Mouse (Mus musculus) CH12.LX (cell line): ENCODE data around the gene Bnc2. TPM values are rescaled to one million over a fixed set of nuclear protein-coding genes. Genes with fewer than 3 reads are reported as not detected.

Source experiments
- DNase-seq: peaks from one replicate; pipeline ENCODE4 v3.0.0-alpha.2; 2013; ENCODE audit errors: extremely low read depth
- H3K27ac ChIP-seq: 2 replicates; pipeline ENCODE4 v1.5.1; 2012; ENCODE audit warnings: low read depth, mild to moderate bottlenecking, control low read depth, moderate library complexity; ENCODE audit not compliant: insufficient read depth
- H3K27me3 ChIP-seq: replicated peaks from 2 replicates; pipeline ENCODE3; 2012; ENCODE audit warnings: inconsistent platforms
- H3K36me3 ChIP-seq, 2 experiments: replicated peaks in 1 of 2; 2 replicates each; pipeline versions ENCODE3 to v1.6.1; 2012; ENCODE audit warnings: inconsistent platforms in 1 of 2, low read length in 1 of 2, mild to moderate bottlenecking in 1 of 2, mixed read lengths in 1 of 2, moderate library complexity in 1 of 2; ENCODE audit not compliant: control insufficient read depth in 1 of 2, insufficient read depth in 1 of 2
- H3K4me1 ChIP-seq, 2 experiments: 2 replicates each; pipeline ENCODE4 v1.6.1; 2012; ENCODE audit warnings: inconsistent platforms in 1 of 2, moderate library complexity in 1 of 2; ENCODE audit not compliant: insufficient read depth in 2 of 2, control insufficient read depth in 1 of 2
- H3K4me2 ChIP-seq: 2 replicates; pipeline ENCODE4 v1.6.1; 2012; ENCODE audit warnings: low read depth, mild to moderate bottlenecking, control low read depth; ENCODE audit not compliant: poor library complexity, insufficient read depth, severe bottlenecking
- H3K4me3 ChIP-seq, 3 experiments: fragments of 150-350 bp in 1 of 3; sonication (generic) in 1 of 3; replicated peaks in 1 of 3; 2 replicates each; pipeline versions ENCODE3 to v1.5.1; 2011 to 2012; ENCODE audit warnings: low read depth in 2 of 3, low read length in 2 of 3, mild to moderate bottlenecking in 2 of 3, moderate library complexity in 2 of 3, control low read depth in 1 of 3, improper control_type of control experiment in 1 of 3, inconsistent platforms in 1 of 3, mixed read lengths in 1 of 3; ENCODE audit not compliant: poor library complexity in 1 of 3
- H3K79me2 ChIP-seq: replicated peaks from 2 replicates; pipeline ENCODE4 v1.6.1; 2012; ENCODE audit warnings: mild to moderate bottlenecking, moderate library complexity; ENCODE audit not compliant: control insufficient read depth, poor library complexity, insufficient read depth, severe bottlenecking; ENCODE audit errors: extremely low read depth
- H3K9ac ChIP-seq: 2 replicates; pipeline ENCODE4 v1.6.1; 2012; ENCODE audit warnings: low read depth, mild to moderate bottlenecking, control low read depth, moderate library complexity; ENCODE audit not compliant: insufficient read depth
- H3K9me3 ChIP-seq: replicated peaks from 2 replicates; pipeline ENCODE3; 2012; ENCODE audit warnings: low read length, inconsistent platforms, mixed read lengths
- BHLHE40 ChIP-seq: IDR thresholded peaks from 2 replicates; pipeline ENCODE4 v1.6.1; 2011; ENCODE audit warnings: mild to moderate bottlenecking, low read depth, low read length, improper control_type of control experiment
- CHD1 ChIP-seq: IDR thresholded peaks from 2 replicates; pipeline ENCODE4 v1.6.1; 2012; ENCODE audit warnings: low read depth, low read length, improper control_type of control experiment, inconsistent platforms
- CHD2 ChIP-seq: IDR thresholded peaks from 2 replicates; pipeline ENCODE4 v1.6.1; 2011; ENCODE audit warnings: low read length, improper control_type of control experiment
- ETS1 ChIP-seq: conservative IDR thresholded peaks from 2 replicates; pipeline ENCODE4 v1.6.1; 2012; ENCODE audit warnings: low read depth, mild to moderate bottlenecking, inconsistent platforms, low read length, improper control_type of control experiment, moderate library complexity
- IRF4 ChIP-seq: IDR thresholded peaks from 2 replicates; pipeline ENCODE4 v1.6.1; 2014; ENCODE audit warnings: low read depth, mild to moderate bottlenecking, inconsistent platforms, low read length, improper control_type of control experiment
- JUN ChIP-seq: IDR thresholded peaks from 2 replicates; pipeline ENCODE4 v1.6.1; 2011; ENCODE audit warnings: low read depth, mild to moderate bottlenecking, low read length, improper control_type of control experiment, moderate library complexity; ENCODE audit not compliant: insufficient read depth
- MXI1 ChIP-seq: IDR thresholded peaks from 2 replicates; pipeline ENCODE4 v1.6.1; 2011; ENCODE audit warnings: mild to moderate bottlenecking, low read depth, low read length, improper control_type of control experiment
- NELFE ChIP-seq: IDR thresholded peaks from 2 replicates; pipeline ENCODE4 v1.6.1; 2011; ENCODE audit warnings: low read depth, low read length, improper control_type of control experiment
- PAX5 ChIP-seq: IDR thresholded peaks from 2 replicates; pipeline ENCODE4 v1.6.1; 2012; ENCODE audit warnings: low read length, inconsistent platforms, mixed read lengths
- POLR2AphosphoS2 ChIP-seq: IDR thresholded peaks from 2 replicates; pipeline ENCODE4 v1.6.1; 2011; ENCODE audit warnings: low read depth, low read length, improper control_type of control experiment
- RAD21 ChIP-seq: IDR thresholded peaks from 2 replicates; pipeline ENCODE4 v1.6.1; 2011; ENCODE audit warnings: low read depth, mild to moderate bottlenecking, low read length, improper control_type of control experiment, moderate library complexity
- SIN3A ChIP-seq: IDR thresholded peaks from 2 replicates; pipeline ENCODE4 v1.6.1; 2012; ENCODE audit warnings: low read length, improper control_type of control experiment, inconsistent platforms
- USF2 ChIP-seq: conservative IDR thresholded peaks from 2 replicates; pipeline ENCODE4 v1.6.1; 2011; ENCODE audit warnings: low read depth, low read length, improper control_type of control experiment
- ZNF384 ChIP-seq: IDR thresholded peaks from 2 replicates; pipeline ENCODE4 v1.6.1; 2012; ENCODE audit warnings: low read depth, low read length, improper control_type of control experiment, inconsistent platforms
- dilution Hi-C: fragments of 300-500 bp; cut with MboI; formaldehyde crosslinking; loops from 2 replicates; pipeline ENCODE4 v1.14.3; 2020; ENCODE audit warnings: low sequenced_read_pairs; ENCODE audit not compliant: extremely low pct_unique_long_range_greater_than_20kb, extremely low pct_ligation_motif_present
- in situ Hi-C: fragments of 300-500 bp; cut with MboI; formaldehyde crosslinking; loops from 3 replicates; pipeline ENCODE4 v1.14.3; 2019; ENCODE audit warnings: low sequenced_read_pairs, low pct_ligation_motif_present, low pct_unique_long_range_greater_than_20kb, mixed read lengths
- polyA plus RNA-seq: library from polyadenylated mRNA; unstranded; fragments of >175 nt; gene quantifications from 2 replicates; pipeline ENCODE4 v1.2.1, GENCODE M21; 2012; ENCODE audit warnings: low read depth; ENCODE audit not compliant: insufficient read length
- total RNA-seq, 2 experiments: library from RNA; depleted of rRNA; stranded (reverse); fragments of 300-350 nt in 1 of 2; fragments of >200 nt in 1 of 2; gene quantifications; 2 replicates each; pipeline ENCODE4 v1.2.3; 2012 to 2014

Bnc2 gene
- total and polyA plus RNA-seq, 3 experiments, result not detected

GRCm38 (mm10) chr4:84669650-84670049, 5.4 kb downstream of the Bnc2 start:
- no peak for TF ChIP-seq JUN
- no peak for TF ChIP-seq ZNF384
- TF ChIP-seq CHD2, result no peak
- no peak for TF ChIP-seq SIN3A
- Histone ChIP-seq H3K36me3 (no peaks in the 10 kb centered on the region), H3K9ac (no peak overlapping the region), H3K27me3 (no peaks in the 10 kb centered on the region), H3K9me3 (peaks cover 48% of the 10 kb centered on the region), H3K4me1 (no peaks in the 10 kb centered on the region), H3K4me2 (no peak overlapping the region), H3K4me3 (no peak overlapping the region), H3K79me2 (no peaks in the 10 kb centered on the region), H3K27ac (no peak overlapping the region)
- in situ Hi-C loops, result no loop called here
- dilution Hi-C loops, result no loop called here
- no peak for DNase-seq

- in situ Hi-C loops, result no loop called here
- no peak overlapping the region for H3K9ac ChIP-seq
Observed at GRCm38 (mm10) chr4:84668949-84669605, 6.0 kb downstream of the Bnc2 start.

DNA sequence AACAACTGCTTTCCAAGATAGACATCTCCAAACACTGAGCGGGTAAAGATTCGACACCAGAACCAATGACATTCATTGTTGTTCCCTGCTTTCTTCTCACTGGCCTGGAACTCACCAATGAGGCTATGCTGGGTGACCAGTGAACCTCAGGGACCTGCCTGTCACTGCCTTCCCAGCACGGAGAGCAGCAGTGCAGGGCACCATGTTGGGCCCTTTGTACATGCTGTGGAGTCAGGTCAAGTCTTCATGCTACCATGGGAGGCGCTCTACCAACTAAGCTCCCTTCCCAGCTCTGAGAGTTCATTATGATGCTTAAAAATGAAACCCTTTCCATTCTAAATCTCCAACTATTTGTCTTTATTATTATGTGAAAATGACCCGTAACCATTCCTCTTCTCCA, 6.8 kb downstream of the Bnc2 start:
- H3K79me2 ChIP-seq, result no peaks in the 10 kb centered on the region
- H3K4me3 ChIP-seq, result no peak overlapping the region
- no peaks in the 10 kb centered on the region for H3K4me1 ChIP-seq
- no peak overlapping the region for H3K27ac ChIP-seq
- TF ChIP-seq ETS1 (no peak), USF2 (no peak), CHD2 (no peak), NELFE (no peak)
- dilution Hi-C loops (no loop called here), in situ Hi-C loops (no loop called here)
- DNase-seq, result no peak
- peaks cover 41% of the 10 kb centered on the region for H3K9me3 ChIP-seq
- H3K9ac ChIP-seq, result no peak overlapping the region
- H3K36me3 ChIP-seq, result no peaks in the 10 kb centered on the region
- no peak overlapping the region for H3K4me2 ChIP-seq
- H3K27me3 ChIP-seq, result no peaks in the 10 kb centered on the region

More at GRCm38 (mm10) chr4:84668949-84669605, 6.0 kb downstream of the Bnc2 start:
- H3K27ac ChIP-seq, result no peak overlapping the region
- no peak for TF ChIP-seq PAX5
- TF ChIP-seq BHLHE40, result no peak
- no peak for TF ChIP-seq USF2
- no peak for TF ChIP-seq MXI1
- no peak for TF ChIP-seq POLR2AphosphoS2
- no peak for TF ChIP-seq IRF4
- no peak for TF ChIP-seq CHD1
- no peak for TF ChIP-seq RAD21
- dilution Hi-C loops, result no loop called here
- H3K4me2 ChIP-seq, result no peak overlapping the region
- H3K4me1 ChIP-seq, result no peaks in the 10 kb centered on the region
- no peaks in the 10 kb centered on the region for H3K27me3 ChIP-seq
- H3K79me2 ChIP-seq, result no peaks in the 10 kb centered on the region
- no peak overlapping the region for H3K4me3 ChIP-seq
- no peaks in the 10 kb centered on the region for H3K36me3 ChIP-seq
- peaks cover 43% of the 10 kb centered on the region for H3K9me3 ChIP-seq
- no peak for DNase-seq
